Mouse (Mus musculus) liver, adult 2 months (tissue): Measurements from ENCODE around the gene Nkx3-2. TPM values are rescaled to one million over a fixed set of nuclear protein-coding genes. Genes with fewer than 3 reads are reported as not detected.

ENCODE experiments used
- DNase-seq: peaks from one replicate; pipeline ENCODE4 v3.0.0-alpha.2; 2011; ENCODE audit warnings: low read depth, low spot score; ENCODE audit errors: extremely low read depth
- H3K27ac ChIP-seq: fragments of 200-500 bp; replicated peaks from 2 replicates; pipeline ENCODE4 v1.5.1; 2012; ENCODE audit warnings: low read depth, mild to moderate bottlenecking, control low read depth, inconsistent platforms, low read length; ENCODE audit not compliant: insufficient read depth
- H3K27me3 ChIP-seq: fragments of 200-500 bp; 2 replicates; pipeline ENCODE4 v1.6.1; 2012; ENCODE audit warnings: mild to moderate bottlenecking, moderate library complexity, low read length, inconsistent platforms; ENCODE audit not compliant: control insufficient read depth, insufficient read depth
- H3K36me3 ChIP-seq: fragments of 200-500 bp; 2 replicates; pipeline ENCODE4 v1.6.1; 2012; ENCODE audit warnings: low read length, inconsistent platforms; ENCODE audit not compliant: control insufficient read depth, insufficient read depth
- H3K4me1 ChIP-seq: fragments of 200-500 bp; 2 replicates; pipeline ENCODE4 v1.6.1; 2011; ENCODE audit warnings: low read length; ENCODE audit not compliant: control insufficient read depth, insufficient read depth
- H3K4me3 ChIP-seq: fragments of 200-500 bp; 2 replicates; pipeline ENCODE4 v1.5.1; 2011; ENCODE audit warnings: low read depth, mild to moderate bottlenecking, control low read depth, low read length, moderate library complexity; ENCODE audit not compliant: insufficient read depth
- H3K79me2 ChIP-seq: fragments of 200-500 bp; 2 replicates; pipeline ENCODE4 v1.6.1; 2012; ENCODE audit warnings: inconsistent platforms, mild to moderate bottlenecking, low read length, moderate library complexity; ENCODE audit not compliant: control insufficient read depth, insufficient read depth
- H3K9ac ChIP-seq: fragments of 200-500 bp; 2 replicates; pipeline ENCODE4 v1.6.1; 2012; ENCODE audit warnings: low read depth, mild to moderate bottlenecking, control low read depth, inconsistent platforms, low read length
- CTCF ChIP-seq: fragments of 200-500 bp; IDR thresholded peaks from 2 replicates; pipeline ENCODE4 v1.5.1; 2011; ENCODE audit warnings: low read depth, low read length, control low read depth
- POLR2A ChIP-seq: fragments of 200-500 bp; IDR thresholded peaks from 2 replicates; pipeline ENCODE4 v1.6.1; 2011; ENCODE audit warnings: low read length, control low read depth; ENCODE audit not compliant: insufficient read depth; ENCODE audit errors: extremely low read depth
- WGBS: fragments of 180-500 bp; shearing (Covaris S2); methylation state at CpG from one replicate; pipeline ENCODE4 v1.1.7; 2018; 5-methylcytosine and 5-hydroxymethylcytosine counted together
- polyA plus RNA-seq: library from polyadenylated mRNA; depleted of rRNA; stranded (reverse); fragments of >200 nt; gene quantifications from 2 replicates; pipeline ENCODE4 v1.2.3, GENCODE M21; 2012
- total RNA-seq: library from RNA; depleted of rRNA; stranded (reverse); fragments of >200 nt; gene quantifications from 2 replicates; pipeline ENCODE4 v1.2.3, GENCODE M21; 2014

Gene Nkx3-2
- total and polyA plus RNA-seq, 2 experiments: not detected

- H3K4me1 ChIP-seq: no peaks in the 10 kb centered on the region
- peaks cover 9% of the 10 kb centered on the region for H3K27me3 ChIP-seq
- TF ChIP-seq POLR2A: no peak
- H3K79me2 ChIP-seq: no peaks in the 10 kb centered on the region
- DNase-seq: no peak
- WGBS: 4% methylated on average over 23 of the region's 23 CpGs
- H3K36me3 ChIP-seq: no peaks in the 10 kb centered on the region
- no peak overlapping the region for H3K4me3 ChIP-seq
- no peak overlapping the region for H3K9ac ChIP-seq
- no peak overlapping the region for H3K27ac ChIP-seq
Measured at GRCm38 (mm10) chr5:41755373-41755960, 8.8 kb downstream of the Nkx3-2 start.

GRCm38 (mm10) chr5:41754836-41755235 is 9.5 kb downstream of the Nkx3-2 start:
- H3K36me3 ChIP-seq: no peaks in the 10 kb centered on the region
- H3K79me2 ChIP-seq: no peaks in the 10 kb centered on the region
- H3K9ac ChIP-seq: no peak overlapping the region
- H3K27me3 ChIP-seq: peaks cover 9% of the 10 kb centered on the region
- no peak overlapping the region for H3K27ac ChIP-seq
- WGBS: 2% methylated on average over 16 of the region's 16 CpGs
- DNase-seq: no peak
- H3K4me3 ChIP-seq: no peak overlapping the region
- TF ChIP-seq POLR2A: no peak
- no peak for TF ChIP-seq CTCF
- no peaks in the 10 kb centered on the region for H3K4me1 ChIP-seq

GRCm38 (mm10) chr5:41754226-41754775 is 10.0 kb downstream of the Nkx3-2 start:
- Histone ChIP-seq H3K4me3 (no peak overlapping the region), H3K27me3 (peaks cover 9% of the 10 kb centered on the region), H3K79me2 (no peaks in the 10 kb centered on the region), H3K9ac (no peak overlapping the region), H3K36me3 (no peaks in the 10 kb centered on the region), H3K4me1 (no peaks in the 10 kb centered on the region), H3K27ac (no peak overlapping the region)
- TF ChIP-seq POLR2A (no peak), CTCF (no peak)
- DNase-seq: no peak
- WGBS: 4% methylated on average over 17 of the region's 17 CpGs

- TF ChIP-seq CTCF: no peak
- TF ChIP-seq POLR2A: no peak
- no peaks in the 10 kb centered on the region for H3K36me3 ChIP-seq
- H3K4me1 ChIP-seq: no peaks in the 10 kb centered on the region
- H3K4me3 ChIP-seq: no peak overlapping the region
- DNase-seq: no peak
- peaks cover 12% of the 10 kb centered on the region for H3K27me3 ChIP-seq
- no peak overlapping the region for H3K27ac ChIP-seq
- WGBS: 38% methylated on average over 4 of the region's 4 CpGs
- no peak overlapping the region for H3K9ac ChIP-seq
- no peaks in the 10 kb centered on the region for H3K79me2 ChIP-seq
Measured at GRCm38 (mm10) chr5:41752721-41753120, 11.6 kb downstream of the Nkx3-2 start.

GRCm38 (mm10) chr5:41744898-41745780 is 19.2 kb downstream of the Nkx3-2 start:
- Histone ChIP-seq H3K4me1 (no peaks in the 10 kb centered on the region), H3K4me3 (no peak overlapping the region), H3K27me3 (peaks cover 10% of the 10 kb centered on the region; the same call in 1 of the 2 replicates), H3K27ac (no peak overlapping the region), H3K79me2 (no peaks in the 10 kb centered on the region), H3K9ac (no peak overlapping the region), H3K36me3 (no peaks in the 10 kb centered on the region)
- DNase-seq: no peak
- TF ChIP-seq POLR2A (no peak), CTCF (no peak)
- 15% methylated on average over 12 of the region's 15 CpGs for WGBS
